Mouse (Mus musculus): ENCODE data around the gene BC049352. TPM values are rescaled to one million over a fixed set of nuclear protein-coding genes. Genes with fewer than 3 reads are reported as not detected.

The BC049352 gene
- polyA plus RNA-seq, 1 experiment = not detected

- TF ChIP-seq POLR2A (IDR thresholded peaks at IDR 0.05; ENCODE audit: borderline replicate concordance, control insufficient read depth, low read depth, low read length) (no peak), CTCF (IDR thresholded peaks at IDR 0.05; ENCODE audit: control insufficient read depth, insufficient read depth, low read length) (no peak)
- WGBS = 12% methylated on average over 6 of the region's 6 CpGs
- Histone ChIP-seq H3K27ac (ENCODE audit: control insufficient read depth, insufficient read depth, low read depth, low read length, poor library complexity) (peak overlapping the region; percentile 68), H3K4me1 (ENCODE audit: control insufficient read depth, insufficient read depth, low read length) (peaks cover 30% of the 10 kb centered on the region), H3K4me3 (replicated peaks; ENCODE audit: control insufficient read depth, low read depth, low read length) (no peak overlapping the region)
Observed at GRCm38 (mm10) chr9:45246060-45246459, 64.3 kb downstream of the BC049352 start.

- Histone ChIP-seq H3K4me1 (ENCODE audit: control insufficient read depth, insufficient read depth, low read length) (peaks cover 29% of the 10 kb centered on the region), H3K27ac (ENCODE audit: control insufficient read depth, insufficient read depth, low read depth, low read length, poor library complexity) (peak overlapping the region; percentile 80), H3K4me3 (replicated peaks; ENCODE audit: control insufficient read depth, low read depth, low read length) (no peak overlapping the region)
- TF ChIP-seq POLR2A (IDR thresholded peaks at IDR 0.05; ENCODE audit: borderline replicate concordance, control insufficient read depth, low read depth, low read length) (no peak), CTCF (IDR thresholded peaks at IDR 0.05; ENCODE audit: control insufficient read depth, insufficient read depth, low read length) (no peak)
- 33% methylated on average over 2 of the region's 2 CpGs for WGBS
Observed at GRCm38 (mm10) chr9:45247536-45247935, 65.7 kb downstream of the BC049352 start.

GRCm38 (mm10) chr9:45250306-45250705, 68.5 kb downstream of the BC049352 start:
- no peak for TF ChIP-seq POLR2A (IDR thresholded peaks at IDR 0.05; ENCODE audit: borderline replicate concordance, control insufficient read depth, low read depth, low read length)
- no peak for TF ChIP-seq CTCF (IDR thresholded peaks at IDR 0.05; ENCODE audit: control insufficient read depth, insufficient read depth, low read length)
- Histone ChIP-seq H3K27ac (ENCODE audit: control insufficient read depth, insufficient read depth, low read depth, low read length, poor library complexity) (peak overlapping the region; percentile 3), H3K4me1 (ENCODE audit: control insufficient read depth, insufficient read depth, low read length) (peaks cover 30% of the 10 kb centered on the region), H3K4me3 (replicated peaks; ENCODE audit: control insufficient read depth, low read depth, low read length) (no peak overlapping the region)
- 59% methylated on average over 7 of the region's 7 CpGs for WGBS

- Histone ChIP-seq H3K4me3 (replicated peaks; ENCODE audit: control insufficient read depth, low read depth, low read length) (no peak overlapping the region), H3K27ac (ENCODE audit: control insufficient read depth, insufficient read depth, low read depth, low read length, poor library complexity) (peak overlapping the region; percentile 47; the same call in 1 of the 2 replicates), H3K4me1 (ENCODE audit: control insufficient read depth, insufficient read depth, low read length) (peaks cover 29% of the 10 kb centered on the region)
- TF ChIP-seq POLR2A (IDR thresholded peaks at IDR 0.05; ENCODE audit: borderline replicate concordance, control insufficient read depth, low read depth, low read length) (no peak), CTCF (IDR thresholded peaks at IDR 0.05; ENCODE audit: control insufficient read depth, insufficient read depth, low read length) (no peak)
- whole genome bisulfite sequencing = 34% methylated on average over 3 of the region's 3 CpGs
Observed at GRCm38 (mm10) chr9:45251281-45251680, 69.5 kb downstream of the BC049352 start.

DNA sequence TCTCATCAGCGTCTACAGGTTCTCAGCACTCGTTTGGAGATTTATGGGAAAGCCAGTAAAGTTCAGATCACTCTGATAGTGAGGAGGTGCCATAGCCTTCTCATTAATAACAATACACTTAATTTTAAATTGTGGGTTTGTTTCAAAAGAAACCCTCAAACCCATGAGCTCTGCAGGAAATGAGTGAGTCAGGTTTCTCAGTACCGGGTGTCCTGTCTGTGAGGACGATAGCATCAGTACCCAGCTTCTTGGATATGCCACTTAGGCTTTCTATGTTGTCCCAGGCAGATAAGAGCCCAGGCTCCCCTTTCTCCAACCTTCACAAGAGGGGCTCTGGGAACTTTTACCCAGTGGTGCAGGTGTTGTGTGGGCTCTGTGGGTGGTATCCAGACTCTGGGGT, 70.2 kb downstream of the BC049352 start:
- Histone ChIP-seq H3K4me1 (ENCODE audit: control insufficient read depth, insufficient read depth, low read length) (peaks cover 26% of the 10 kb centered on the region), H3K27ac (ENCODE audit: control insufficient read depth, insufficient read depth, low read depth, low read length, poor library complexity) (peak overlapping the region; percentile 47), H3K4me3 (replicated peaks; ENCODE audit: control insufficient read depth, low read depth, low read length) (no peak overlapping the region)
- TF ChIP-seq CTCF (IDR thresholded peaks at IDR 0.05; ENCODE audit: control insufficient read depth, insufficient read depth, low read length) (no peak), POLR2A (IDR thresholded peaks at IDR 0.05; ENCODE audit: borderline replicate concordance, control insufficient read depth, low read depth, low read length) (no peak)
- WGBS = 15% methylated on average over 4 of the region's 4 CpGs

- H3K27ac ChIP-seq (ENCODE audit: control insufficient read depth, insufficient read depth, low read depth, low read length, poor library complexity) = peak overlapping the region; percentile 37
- TF ChIP-seq POLR2A (IDR thresholded peaks at IDR 0.05; ENCODE audit: borderline replicate concordance, control insufficient read depth, low read depth, low read length) (no peak), CTCF (IDR thresholded peaks at IDR 0.05; ENCODE audit: control insufficient read depth, insufficient read depth, low read length) (no peak)
- 35% methylated on average over 6 of the region's 6 CpGs for WGBS
- H3K4me1 ChIP-seq (ENCODE audit: control insufficient read depth, insufficient read depth, low read length) = peaks cover 24% of the 10 kb centered on the region
- H3K4me3 ChIP-seq (replicated peaks; ENCODE audit: control insufficient read depth, low read depth, low read length) = no peak overlapping the region
Observed at GRCm38 (mm10) chr9:45252395-45252794, 70.6 kb downstream of the BC049352 start.

GRCm38 (mm10) chr9:45254021-45254420, 72.2 kb downstream of the BC049352 start:
- no peak overlapping the region for H3K27ac ChIP-seq (ENCODE audit: control insufficient read depth, insufficient read depth, low read depth, low read length, poor library complexity)
- 79% methylated on average over 6 of the region's 6 CpGs for WGBS

DNA sequence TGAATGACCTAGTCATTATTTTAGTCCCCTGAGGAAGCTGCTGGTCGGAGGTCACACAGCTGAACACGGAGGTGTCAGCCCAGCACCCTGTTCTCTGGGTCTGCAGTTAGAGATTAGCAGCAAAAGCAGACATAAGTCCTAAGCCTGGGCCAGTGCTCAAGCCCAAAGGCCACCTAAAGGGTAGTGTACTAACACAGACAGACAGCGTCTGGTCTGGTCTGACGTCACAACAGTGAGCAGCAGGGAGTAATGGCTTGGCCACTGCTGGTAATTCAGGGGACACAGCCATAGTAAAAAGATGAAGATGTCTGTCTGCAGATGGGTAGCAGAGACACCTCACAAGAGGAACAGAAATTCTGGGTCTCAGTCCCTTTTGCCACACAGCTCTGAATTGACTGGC, 72.8 kb downstream of the BC049352 start:
- Histone ChIP-seq H3K4me3 (replicated peaks; ENCODE audit: control insufficient read depth, low read depth, low read length) (no peak overlapping the region), H3K4me1 (ENCODE audit: control insufficient read depth, insufficient read depth, low read length) (peaks cover 14% of the 10 kb centered on the region), H3K27ac (ENCODE audit: control insufficient read depth, insufficient read depth, low read depth, low read length, poor library complexity) (no peak overlapping the region)
- 66% methylated on average over 4 of the region's 4 CpGs for WGBS
- no peak for TF ChIP-seq CTCF (IDR thresholded peaks at IDR 0.05; ENCODE audit: control insufficient read depth, insufficient read depth, low read length)
- TF ChIP-seq POLR2A (IDR thresholded peaks at IDR 0.05; ENCODE audit: borderline replicate concordance, control insufficient read depth, low read depth, low read length) = no peak

More at GRCm38 (mm10) chr9:45254021-45254420, 72.2 kb downstream of the BC049352 start:
- TF ChIP-seq POLR2A (IDR thresholded peaks at IDR 0.05; ENCODE audit: borderline replicate concordance, control insufficient read depth, low read depth, low read length) (no peak), CTCF (IDR thresholded peaks at IDR 0.05; ENCODE audit: control insufficient read depth, insufficient read depth, low read length) (no peak)
- Histone ChIP-seq H3K4me3 (replicated peaks; ENCODE audit: control insufficient read depth, low read depth, low read length) (no peak overlapping the region), H3K4me1 (ENCODE audit: control insufficient read depth, insufficient read depth, low read length) (peaks cover 19% of the 10 kb centered on the region)

DNA sequence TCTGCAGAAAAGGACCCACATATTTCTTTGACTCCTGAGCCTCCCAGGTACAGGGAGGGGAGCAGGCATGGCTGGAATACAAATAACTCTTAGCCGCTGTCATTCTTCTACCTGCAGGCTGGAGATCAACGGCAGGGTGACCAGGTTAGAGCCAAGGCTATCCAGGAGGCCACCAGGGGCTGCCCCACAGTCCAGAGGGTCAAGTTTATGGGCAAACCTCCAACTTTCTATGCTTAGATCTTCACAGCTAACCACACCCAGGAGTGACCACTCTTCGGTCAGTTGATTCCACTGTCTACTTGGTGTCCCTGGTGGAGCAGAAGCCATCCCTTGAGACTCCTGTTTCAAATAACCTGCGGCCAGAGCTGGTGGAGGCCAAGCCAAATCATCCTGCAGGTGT, 73.6 kb downstream of the BC049352 start:
- Histone ChIP-seq H3K27ac (ENCODE audit: control insufficient read depth, insufficient read depth, low read depth, low read length, poor library complexity) (no peak overlapping the region), H3K4me3 (replicated peaks; ENCODE audit: control insufficient read depth, low read depth, low read length) (no peak overlapping the region), H3K4me1 (ENCODE audit: control insufficient read depth, insufficient read depth, low read length) (peaks cover 7% of the 10 kb centered on the region; the same call in 1 of the 2 replicates)
- 83% methylated on average over 4 of the region's 4 CpGs for whole genome bisulfite sequencing
- TF ChIP-seq POLR2A (IDR thresholded peaks at IDR 0.05; ENCODE audit: borderline replicate concordance, control insufficient read depth, low read depth, low read length) (no peak), CTCF (IDR thresholded peaks at IDR 0.05; ENCODE audit: control insufficient read depth, insufficient read depth, low read length) (no peak)
